Mouse (Mus musculus): ENCODE data around the gene Hoxb2. TPM values are rescaled to one million over a fixed set of nuclear protein-coding genes. Genes with fewer than 3 reads are reported as not detected.

Gene Hoxb2
- 3.1 and 4.8 TPM in 2 replicates for polyA plus RNA-seq (2015; fragmentation: Nextera tagmentation; extraction: Ambion mirVana)

DNA sequence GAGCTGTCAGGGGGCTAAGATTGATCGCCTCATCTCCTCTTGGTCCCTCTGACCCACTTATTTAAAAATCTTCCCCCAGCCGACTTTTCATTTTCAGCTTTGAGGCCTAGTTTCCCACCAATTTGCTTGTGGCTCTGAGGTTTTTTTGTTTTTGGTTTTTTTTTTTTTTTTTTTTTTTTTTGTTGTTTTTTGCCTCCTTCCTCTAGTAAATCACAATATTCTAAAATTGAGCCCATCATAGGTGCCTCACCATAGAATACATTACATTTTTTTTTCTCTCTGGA is at the start of gene Hoxb2:
Hoxb2 (plus strand) TSS at position 185 of the 284 bp plus-strand sequence.
- 20% methylated on average over 2 of the region's 2 CpGs for WGBS
- no peak within 1 kb of the TSS for H3K9ac ChIP-seq
- no peaks in the 10 kb centered on the region for H3K36me3 ChIP-seq
- no peak within 1 kb of the TSS for H3K27ac ChIP-seq
- H3K4me3 ChIP-seq = no peak within 1 kb of the TSS
- no peak for ATAC-seq (ENCODE audit: insufficient number of reproducible peaks, low FRiP score, low TSS enrichment, low read depth)
- H3K4me1 ChIP-seq = peaks cover 28% of the 10 kb centered on the region
- H3K4me2 ChIP-seq = no peak within 1 kb of the TSS
- no peaks in the 10 kb centered on the region for H3K9me3 ChIP-seq
- peaks cover 88% of the 10 kb centered on the region for H3K27me3 ChIP-seq

DNA sequence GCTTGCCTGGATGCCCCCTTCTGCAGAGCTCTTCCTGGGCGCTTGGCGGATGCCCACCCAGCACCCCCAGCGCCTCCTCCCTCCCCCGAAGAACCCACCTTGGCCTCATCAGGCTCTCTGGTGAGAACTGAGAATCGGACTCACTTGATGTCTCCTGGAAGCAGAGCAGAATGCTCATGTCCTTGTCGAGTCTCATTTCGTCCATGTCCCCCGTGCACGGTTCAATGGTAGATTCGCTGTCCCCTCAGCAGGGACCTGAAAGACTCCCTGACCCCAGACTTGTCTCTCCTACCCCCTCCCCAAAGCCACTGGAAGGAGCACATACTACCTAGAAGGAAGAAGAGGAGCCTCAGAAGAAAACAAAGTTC is 49.3 kb upstream of the Hoxb2 start:
- no peak for ATAC-seq (ENCODE audit: insufficient number of reproducible peaks, low FRiP score, low TSS enrichment, low read depth)
- Histone ChIP-seq H3K9me3 (no peaks in the 10 kb centered on the region), H3K4me1 (peaks cover 26% of the 10 kb centered on the region), H3K27me3 (peaks cover 100% of the 10 kb centered on the region), H3K27ac (no peak overlapping the region), H3K4me2 (no peak overlapping the region), H3K36me3 (no peaks in the 10 kb centered on the region), H3K9ac (no peak overlapping the region), H3K4me3 (0 out of 2 replicates have a peak overlapping the region, but pooled peaks have one; percentile 5)
- 8% methylated on average over 9 of the region's 10 CpGs for WGBS

DNA sequence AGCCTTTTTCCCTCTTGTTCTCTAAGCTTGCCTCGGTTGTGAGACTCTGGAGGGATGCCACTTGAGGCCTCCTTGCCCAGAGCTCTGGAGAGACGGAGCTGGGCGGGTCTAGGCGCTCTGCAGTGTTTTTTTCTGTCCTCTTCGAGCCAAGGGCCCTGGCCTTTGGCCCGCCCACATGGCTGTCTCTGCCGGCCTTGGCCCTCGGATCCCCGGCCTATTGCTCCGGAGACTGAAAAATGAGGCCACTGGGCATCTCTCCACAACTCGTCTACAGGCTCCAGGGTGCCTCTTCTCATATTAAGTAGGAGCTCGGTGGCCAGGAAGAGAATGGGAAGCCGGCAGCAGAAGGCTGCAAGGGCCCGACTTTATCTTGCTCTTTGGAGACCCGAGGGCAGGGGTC is 48.5 kb upstream of the Hoxb2 start:
- ATAC-seq (ENCODE audit: insufficient number of reproducible peaks, low FRiP score, low TSS enrichment, low read depth) = no peak
- H3K9ac ChIP-seq = no peak overlapping the region
- H3K27me3 ChIP-seq = peaks cover 100% of the 10 kb centered on the region
- no peak overlapping the region for H3K4me2 ChIP-seq
- no peaks in the 10 kb centered on the region for H3K36me3 ChIP-seq
- WGBS = 15% methylated on average over 15 of the region's 15 CpGs
- H3K27ac ChIP-seq = no peak overlapping the region
- H3K4me3 ChIP-seq = no peak overlapping the region
- peaks cover 26% of the 10 kb centered on the region for H3K4me1 ChIP-seq
- no peaks in the 10 kb centered on the region for H3K9me3 ChIP-seq

DNA sequence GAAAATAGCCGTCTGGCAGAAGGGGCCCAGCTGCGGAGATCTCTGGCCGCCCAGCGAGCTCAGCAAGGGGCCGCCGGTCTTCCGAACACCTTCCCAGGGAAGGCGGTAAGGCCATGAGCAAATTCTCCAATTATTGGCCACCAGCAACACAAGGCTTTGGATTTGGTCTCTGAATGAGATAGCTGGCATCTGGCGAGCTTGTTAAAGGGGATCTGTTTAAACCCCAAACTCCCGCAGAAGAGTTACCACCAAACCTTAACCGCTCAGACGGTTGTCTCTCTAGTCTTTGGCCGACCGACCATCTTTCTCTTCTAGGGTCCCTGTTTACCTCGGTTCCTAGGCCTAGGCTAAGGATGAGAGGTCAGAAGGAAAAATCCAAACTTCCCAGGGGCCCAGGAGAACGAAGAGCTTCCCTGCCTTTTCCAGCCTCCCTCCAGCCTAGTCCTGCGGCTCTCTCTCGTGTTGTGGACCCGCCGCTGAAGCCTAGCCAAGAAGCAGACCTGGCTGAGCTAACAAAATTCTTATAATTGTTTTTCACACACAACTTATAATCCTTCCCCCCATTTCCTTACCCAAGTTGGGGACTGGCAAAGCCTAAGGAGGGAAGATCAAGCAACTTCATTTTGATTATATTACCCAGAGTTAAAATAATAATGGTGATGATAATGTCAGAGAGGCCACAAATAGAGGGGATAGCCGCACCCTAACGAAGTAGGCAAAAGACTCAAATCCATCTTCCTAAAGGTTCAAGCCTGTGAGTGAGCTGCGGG is 47.8 kb upstream of the Hoxb2 start:
- ATAC-seq (ENCODE audit: insufficient number of reproducible peaks, low FRiP score, low TSS enrichment, low read depth) = no peak
- H3K4me1 ChIP-seq = peaks cover 26% of the 10 kb centered on the region
- no peaks in the 10 kb centered on the region for H3K36me3 ChIP-seq
- 14% methylated on average over 23 of the region's 23 CpGs for WGBS
- H3K9ac ChIP-seq = no peak overlapping the region
- H3K27ac ChIP-seq = no peak overlapping the region
- H3K27me3 ChIP-seq = peaks cover 100% of the 10 kb centered on the region
- no peak overlapping the region for H3K4me3 ChIP-seq
- no peaks in the 10 kb centered on the region for H3K9me3 ChIP-seq
- no peak overlapping the region for H3K4me2 ChIP-seq

DNA sequence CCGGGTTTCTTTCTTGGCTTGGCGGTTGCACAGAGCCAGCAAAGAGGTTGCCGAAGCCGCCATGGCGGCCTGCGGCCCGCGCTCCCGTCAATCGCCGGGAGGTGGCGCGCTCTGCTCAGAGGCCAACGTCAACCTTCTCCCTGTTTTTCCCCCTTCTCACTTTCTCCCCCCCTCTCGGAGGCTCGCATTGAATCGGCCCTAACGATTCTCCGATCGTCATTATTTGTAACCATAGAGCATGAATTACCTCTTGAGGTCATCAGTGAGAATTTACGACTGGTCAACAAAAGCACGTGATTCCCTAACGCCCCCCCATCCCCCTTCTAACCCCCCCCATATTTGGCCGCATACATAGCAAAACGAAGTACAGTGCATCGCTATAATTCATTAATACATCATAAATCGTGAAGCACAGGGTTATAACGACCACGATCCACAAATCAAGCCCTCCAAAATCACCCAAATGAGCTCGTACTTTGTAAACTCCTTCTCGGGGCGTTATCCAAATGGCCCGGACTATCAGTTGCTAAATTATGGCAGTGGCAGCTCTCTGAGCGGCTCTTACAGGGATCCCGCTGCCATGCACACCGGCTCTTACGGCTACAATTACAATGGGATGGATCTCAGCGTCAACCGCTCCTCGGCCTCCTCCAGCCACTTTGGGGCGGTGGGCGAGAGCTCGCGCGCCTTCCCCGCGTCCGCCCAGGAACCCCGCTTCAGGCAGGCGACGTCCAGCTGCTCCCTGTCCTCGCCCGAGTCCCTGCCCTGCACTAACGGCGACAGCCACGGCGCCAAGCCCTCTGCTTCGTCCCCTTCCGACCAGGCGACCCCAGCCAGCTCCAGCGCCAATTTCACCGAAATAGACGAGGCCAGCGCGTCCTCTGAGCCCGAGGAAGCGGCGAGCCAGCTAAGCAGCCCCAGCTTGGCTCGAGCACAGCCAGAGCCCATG is 46.9 kb upstream of the Hoxb2 start, which contains the start of gene Hoxb5:
Hoxb5 (plus strand) TSS at position 186 of the 949 bp plus-strand sequence.
- no peaks in the 10 kb centered on the region for H3K9me3 ChIP-seq
- WGBS = under 1% methylated on average over 68 of the region's 69 CpGs
- peaks cover 26% of the 10 kb centered on the region for H3K4me1 ChIP-seq
- H3K4me2 ChIP-seq = peak within 1 kb of the TSS; percentile 42
- H3K9ac ChIP-seq = no peak within 1 kb of the TSS; the same call in 1 of the 2 replicates
- ATAC-seq (ENCODE audit: insufficient number of reproducible peaks, low FRiP score, low TSS enrichment, low read depth) = no peak
- H3K4me3 ChIP-seq = peak within 1 kb of the TSS; percentile 23
- H3K27ac ChIP-seq = no peak within 1 kb of the TSS
- H3K27me3 ChIP-seq = peaks cover 100% of the 10 kb centered on the region
- no peaks in the 10 kb centered on the region for H3K36me3 ChIP-seq

DNA sequence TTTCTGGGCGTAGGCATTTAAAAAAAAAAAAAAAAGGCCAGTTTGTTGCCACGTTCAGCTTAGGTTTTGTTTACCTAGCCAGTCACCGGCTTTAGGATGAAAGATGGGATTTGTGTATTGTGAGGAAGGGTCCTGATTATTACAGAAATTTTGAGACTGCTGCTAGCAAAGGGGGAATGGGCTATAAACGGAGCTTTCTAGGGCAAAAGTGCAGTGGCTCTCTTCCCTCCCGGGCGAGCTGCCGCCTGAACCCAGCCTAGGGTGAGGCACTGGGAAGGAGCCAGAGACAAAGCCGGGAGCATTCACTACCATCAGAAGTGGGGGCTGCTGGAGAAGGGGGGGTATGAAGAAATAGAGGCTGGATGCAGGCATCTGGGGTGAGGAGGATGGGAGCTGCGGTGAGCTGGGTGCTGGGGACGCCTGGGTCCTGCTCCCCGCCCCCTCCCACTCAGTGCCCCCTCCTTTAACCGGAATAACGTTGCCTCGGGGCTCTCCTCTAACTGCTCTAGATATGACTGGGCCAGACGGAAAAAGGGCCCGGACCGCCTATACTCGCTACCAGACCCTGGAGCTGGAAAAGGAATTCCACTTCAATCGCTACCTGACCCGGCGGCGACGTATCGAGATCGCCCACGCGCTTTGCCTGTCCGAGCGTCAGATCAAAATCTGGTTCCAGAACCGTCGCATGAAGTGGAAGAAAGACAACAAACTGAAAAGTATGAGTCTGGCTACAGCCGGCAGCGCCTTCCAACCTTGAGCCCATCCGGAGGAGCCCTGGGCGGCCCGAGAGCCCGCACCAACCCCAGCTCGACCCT is 45.7 kb upstream of the Hoxb2 start:
- Histone ChIP-seq H3K4me2 (0 out of 2 replicates have a peak overlapping the region, but pooled peaks have one; percentile 10), H3K4me3 (peak overlapping the region; percentile 3; the same call in 1 of the 2 replicates), H3K27me3 (peaks cover 100% of the 10 kb centered on the region), H3K36me3 (no peaks in the 10 kb centered on the region), H3K9ac (no peak overlapping the region), H3K27ac (no peak overlapping the region), H3K4me1 (peaks cover 21% of the 10 kb centered on the region), H3K9me3 (no peaks in the 10 kb centered on the region)
- no peak for ATAC-seq (ENCODE audit: insufficient number of reproducible peaks, low FRiP score, low TSS enrichment, low read depth)
- WGBS = 6% methylated on average over 38 of the region's 38 CpGs

DNA sequence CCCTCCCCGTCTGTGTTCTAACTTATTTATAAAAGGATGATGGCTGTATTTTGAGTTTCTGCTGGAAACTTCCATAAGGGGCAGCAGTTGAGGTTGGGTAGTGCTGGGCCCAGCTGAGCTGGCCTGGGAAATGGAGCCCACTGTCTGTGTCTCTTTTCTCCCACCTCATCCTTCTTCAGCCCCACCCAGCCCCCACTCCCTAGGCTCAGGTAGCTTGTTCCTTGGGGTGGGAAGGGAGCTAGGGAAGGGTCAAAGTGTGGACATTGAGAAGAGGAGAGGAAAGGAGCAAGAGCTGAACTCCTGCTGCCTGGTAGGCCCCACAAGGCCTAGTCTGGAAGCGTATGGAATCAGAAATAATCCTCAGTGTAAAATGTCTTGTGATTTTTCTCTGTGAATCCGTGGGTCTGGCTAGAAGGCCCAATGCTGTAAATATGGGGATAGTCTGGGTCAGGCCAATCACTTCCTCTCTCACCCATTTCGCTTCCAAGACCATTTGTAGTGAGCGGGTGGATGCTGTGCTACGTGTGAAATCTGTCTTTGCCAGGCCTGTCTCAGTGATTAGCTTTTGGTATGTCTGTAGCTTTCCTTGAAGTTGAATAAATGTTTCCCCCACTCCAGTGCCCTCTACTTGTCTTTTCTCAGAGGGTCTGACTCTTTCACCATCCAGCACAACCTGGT is 44.7 kb upstream of the Hoxb2 start:
- Histone ChIP-seq H3K27ac (no peak overlapping the region), H3K4me1 (peaks cover 21% of the 10 kb centered on the region), H3K27me3 (peaks cover 99% of the 10 kb centered on the region), H3K4me2 (no peak overlapping the region), H3K36me3 (no peaks in the 10 kb centered on the region), H3K4me3 (no peak overlapping the region), H3K9me3 (no peaks in the 10 kb centered on the region), H3K9ac (no peak overlapping the region)
- no peak for ATAC-seq (ENCODE audit: insufficient number of reproducible peaks, low FRiP score, low TSS enrichment, low read depth)
- WGBS = 66% methylated on average over 6 of the region's 6 CpGs

DNA sequence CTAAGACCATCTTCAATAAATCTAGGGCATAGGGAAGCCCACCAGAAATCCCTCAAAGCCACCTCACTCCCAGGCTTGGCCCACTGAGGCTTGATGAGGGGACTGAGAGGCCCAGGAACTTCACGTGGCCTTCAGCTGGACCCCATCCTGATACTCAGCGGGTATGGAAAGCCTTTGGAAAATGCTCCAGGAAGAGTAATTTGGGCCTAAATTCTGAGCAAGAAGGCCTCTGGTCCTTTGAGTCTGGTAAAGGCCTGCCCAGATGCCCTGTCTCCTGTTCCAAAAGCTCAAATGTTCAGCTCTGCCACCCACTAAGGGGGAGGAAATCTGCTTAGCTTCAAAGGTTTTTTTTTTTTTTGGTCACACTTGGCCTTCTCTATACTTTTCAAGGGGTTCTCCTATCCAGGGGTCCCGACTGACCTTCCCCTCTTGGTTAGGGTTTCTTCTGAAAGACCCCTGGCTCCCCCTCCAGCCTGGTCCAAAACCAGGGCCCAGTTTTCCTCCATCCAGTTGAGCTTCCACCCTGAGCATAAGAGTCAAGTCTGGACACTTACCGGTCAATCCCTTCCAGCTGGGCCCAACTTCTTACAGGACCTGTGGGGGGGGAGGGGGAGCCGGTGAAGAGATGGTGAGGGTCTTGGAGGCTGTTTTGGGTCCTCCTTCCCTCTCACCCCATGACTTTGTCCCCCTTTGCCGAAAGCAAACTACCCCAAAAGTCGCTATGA is 44.0 kb upstream of the Hoxb2 start:
- Histone ChIP-seq H3K4me1 (peaks cover 19% of the 10 kb centered on the region), H3K36me3 (no peaks in the 10 kb centered on the region), H3K9me3 (no peaks in the 10 kb centered on the region), H3K27ac (no peak overlapping the region), H3K4me2 (no peak overlapping the region), H3K9ac (no peak overlapping the region), H3K27me3 (peaks cover 99% of the 10 kb centered on the region), H3K4me3 (no peak overlapping the region)
- WGBS = 24% methylated on average over 7 of the region's 7 CpGs
- no peak for ATAC-seq (ENCODE audit: insufficient number of reproducible peaks, low FRiP score, low TSS enrichment, low read depth)

DNA sequence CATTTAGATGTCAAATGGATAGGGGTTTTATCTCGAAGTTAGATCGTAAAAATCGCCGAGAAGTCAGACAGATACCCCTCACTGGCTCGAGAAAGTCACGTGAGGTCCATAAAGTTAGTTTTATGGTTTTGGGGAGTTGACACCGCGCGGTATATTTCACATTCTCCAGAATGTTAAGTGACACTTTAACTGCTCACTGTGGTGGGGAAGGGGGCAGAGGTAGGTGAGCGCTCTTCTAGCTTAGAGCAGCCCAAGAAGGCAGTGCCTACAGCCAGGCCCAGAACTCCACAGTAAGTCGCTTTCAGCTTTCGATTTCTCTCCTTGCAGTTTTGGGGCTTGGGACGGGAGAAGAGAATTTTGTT is 43.4 kb upstream of the Hoxb2 start:
- WGBS = 8% methylated on average over 13 of the region's 13 CpGs
- Histone ChIP-seq H3K27me3 (peaks cover 99% of the 10 kb centered on the region), H3K4me3 (no peak overlapping the region), H3K9ac (no peak overlapping the region), H3K9me3 (no peaks in the 10 kb centered on the region), H3K4me2 (no peak overlapping the region), H3K36me3 (no peaks in the 10 kb centered on the region), H3K27ac (no peak overlapping the region), H3K4me1 (peaks cover 24% of the 10 kb centered on the region)
- no peak for ATAC-seq (ENCODE audit: insufficient number of reproducible peaks, low FRiP score, low TSS enrichment, low read depth)

DNA sequence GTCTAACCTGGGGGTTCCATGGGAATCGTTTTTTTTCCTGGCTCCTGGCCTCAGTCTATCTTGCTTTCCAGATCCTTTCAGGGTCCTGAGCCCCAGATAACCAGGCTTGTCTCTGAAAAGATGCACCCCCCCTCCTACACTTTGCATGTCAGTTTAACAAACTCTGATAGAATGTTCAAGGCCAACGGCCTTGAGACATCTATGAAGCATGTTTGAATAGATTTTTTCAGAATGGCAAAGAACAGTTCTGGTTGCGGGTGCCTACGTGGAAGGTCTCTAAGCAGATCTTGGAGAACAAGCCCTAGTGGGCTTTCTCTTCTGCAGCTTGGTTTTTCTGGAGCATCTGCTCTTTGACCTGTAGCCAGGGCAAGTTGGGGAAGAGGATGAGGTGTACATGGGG is 41.6 kb upstream of the Hoxb2 start:
- Histone ChIP-seq H3K4me3 (no peak overlapping the region), H3K27ac (no peak overlapping the region), H3K4me2 (no peak overlapping the region), H3K9ac (no peak overlapping the region), H3K36me3 (no peaks in the 10 kb centered on the region), H3K27me3 (peaks cover 99% of the 10 kb centered on the region), H3K4me1 (peaks cover 19% of the 10 kb centered on the region), H3K9me3 (no peaks in the 10 kb centered on the region)
- WGBS = 21% methylated on average over 4 of the region's 4 CpGs
- ATAC-seq (ENCODE audit: insufficient number of reproducible peaks, low FRiP score, low TSS enrichment, low read depth) = no peak

DNA sequence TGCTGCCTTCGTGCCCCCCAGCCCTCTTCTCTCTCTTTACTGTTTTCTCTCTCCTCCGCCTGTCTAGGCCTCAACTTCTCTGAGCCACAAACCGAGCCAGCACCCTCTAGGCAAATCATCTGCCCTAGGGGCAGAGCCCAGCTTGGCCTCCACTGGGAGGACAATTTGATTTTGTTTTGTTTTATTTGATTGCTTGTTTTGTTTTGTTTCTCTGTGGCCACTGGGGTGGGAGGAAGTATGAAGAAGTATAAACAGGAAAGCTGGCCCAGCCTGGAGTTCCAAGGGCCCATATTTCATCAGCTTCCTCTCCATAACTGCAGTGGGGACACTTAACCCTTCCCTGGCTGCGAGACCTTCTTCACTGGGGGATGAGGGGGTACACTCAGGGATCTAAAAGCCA is 41.0 kb upstream of the Hoxb2 start:
- Histone ChIP-seq H3K4me2 (no peak overlapping the region), H3K9me3 (no peaks in the 10 kb centered on the region), H3K36me3 (no peaks in the 10 kb centered on the region), H3K4me1 (peaks cover 16% of the 10 kb centered on the region; the same call in 1 of the 2 replicates), H3K9ac (no peak overlapping the region), H3K27ac (peak overlapping the region; percentile 5; the same call in 1 of the 2 replicates), H3K4me3 (no peak overlapping the region), H3K27me3 (peaks cover 99% of the 10 kb centered on the region)
- no peak for ATAC-seq (ENCODE audit: insufficient number of reproducible peaks, low FRiP score, low TSS enrichment, low read depth)
- 31% methylated on average over 4 of the region's 4 CpGs for WGBS

All from limb, embryonic 15.5 days (tissue).